Mouse (Mus musculus) MEL (cell line): ENCODE measurements around the gene Mxd4.

ENCODE experiments used
- CTCF ChIP-seq, 3 experiments: IDR thresholded peaks in 2 of 3; conservative IDR thresholded peaks in 1 of 3; 2 replicates each; pipeline ENCODE4 v1.5.1; 2011 to 2012; ENCODE audit warnings: low read length in 3 of 3, low read depth in 2 of 3, mild to moderate bottlenecking in 2 of 3, improper control_type of control experiment in 1 of 3, inconsistent platforms in 1 of 3, mixed read lengths in 1 of 3, moderate library complexity in 1 of 3; ENCODE audit not compliant: control insufficient read depth in 1 of 3, insufficient read depth in 1 of 3, poor library complexity in 1 of 3, severe bottlenecking in 1 of 3
- E2F4 ChIP-seq: IDR thresholded peaks from 2 replicates; pipeline ENCODE4 v1.6.1; 2011; ENCODE audit warnings: low read depth, low read length, improper control_type of control experiment, borderline replicate concordance

GRCm38 (mm10) chr5:34169954-34170353 lies 17.6 kb downstream of the Mxd4 start:
- no peak for TF ChIP-seq CTCF (IDR thresholded peaks at IDR 0.05 in 2 of 3, conservative IDR thresholded peaks at IDR 0.05 in 1 of 3; ENCODE audit: control insufficient read depth in 1 of 3, insufficient read depth in 1 of 3, low read depth in 2 of 3, low read length in 3 of 3, poor library complexity in 1 of 3, severe bottlenecking in 1 of 3)
- TF ChIP-seq E2F4, result no peak
